Mouse (Mus musculus): ENCODE measurements around the gene Phf12.

DNA sequence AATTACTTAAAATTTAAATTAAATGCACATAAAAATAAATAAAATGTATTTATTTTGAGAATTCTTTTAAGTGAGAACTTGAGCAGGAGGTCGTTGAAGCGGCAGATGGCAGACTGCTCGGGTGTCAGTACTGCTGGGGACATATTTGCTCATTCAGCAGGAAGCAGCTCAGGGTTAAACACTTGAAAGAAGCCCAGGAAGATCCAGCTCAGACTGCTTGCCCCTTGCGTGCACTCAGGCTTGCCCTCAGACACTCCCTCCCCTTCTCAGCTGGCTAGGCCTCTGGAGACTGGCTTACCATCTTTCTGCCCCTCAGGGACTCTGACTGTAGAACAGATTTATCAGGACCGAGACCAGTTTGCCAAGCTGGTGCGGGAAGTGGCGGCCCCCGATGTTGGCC lies 74.4 kb downstream of the Phf12 start:
- TF ChIP-seq CTCF (IDR thresholded peaks at IDR 0.05; ENCODE audit: low read depth), result no peak
- no peak for TF ChIP-seq EP300 (IDR thresholded peaks at IDR 0.05; ENCODE audit: low read depth)

Data from liver, embryonic 14.5 days (tissue).